Mouse (Mus musculus): ENCODE measurements around the gene Dnajc2. TPM values are rescaled to one million over a fixed set of nuclear protein-coding genes. Genes with fewer than 3 reads are reported as not detected.

The Dnajc2 gene
- polyA plus RNA-seq, 1 experiment from 2014 or later: 91.2 TPM

DNA sequence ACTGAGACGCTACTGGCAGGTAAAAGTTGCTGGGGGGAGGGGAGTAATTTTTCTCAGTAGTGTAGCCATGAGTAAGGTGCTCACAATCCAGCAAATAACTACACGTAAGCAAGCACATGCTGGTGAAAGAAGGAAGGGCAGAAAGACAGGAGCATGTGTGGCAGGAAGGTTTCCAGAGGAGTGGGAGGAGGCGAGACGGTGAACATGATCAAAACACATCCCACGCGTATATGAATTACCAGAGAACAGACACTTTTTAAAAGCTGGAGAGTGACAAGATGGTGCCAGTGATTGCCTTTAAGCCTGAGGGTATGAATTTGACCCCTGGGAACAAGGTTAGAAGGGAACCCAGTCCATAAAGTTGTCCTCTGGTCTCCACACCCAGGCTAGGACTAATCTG, 15.2 kb downstream of the Dnajc2 start:
- H3K9me3 ChIP-seq (ENCODE audit: control insufficient read depth, low read length): no peaks in the 10 kb centered on the region
- no peaks in the 10 kb centered on the region for H3K27me3 ChIP-seq (ENCODE audit: control insufficient read depth, insufficient read depth, low read length)
- ATAC-seq (ENCODE audit: insufficient read depth, low FRiP score, low TSS enrichment) (no peak), DNase-seq (ENCODE audit: low spot score) (no peak)
- H3K27ac ChIP-seq (ENCODE audit: low read depth, low read length): no peak overlapping the region
- no peak overlapping the region for H3K9ac ChIP-seq (ENCODE audit: low read length)
- no peak overlapping the region for H3K4me2 ChIP-seq (ENCODE audit: low read depth)
- H3K36me3 ChIP-seq (ENCODE audit: control insufficient read depth, insufficient read depth, low read length): peaks cover 10% of the 10 kb centered on the region; the same call in 1 of the 2 replicates
- H3K4me1 ChIP-seq (ENCODE audit: control insufficient read depth, insufficient read depth, low read length): no peaks in the 10 kb centered on the region
- 96% methylated on average over 6 of the region's 6 CpGs for WGBS
- H3K4me3 ChIP-seq (ENCODE audit: low read depth, low read length): no peak overlapping the region

DNA sequence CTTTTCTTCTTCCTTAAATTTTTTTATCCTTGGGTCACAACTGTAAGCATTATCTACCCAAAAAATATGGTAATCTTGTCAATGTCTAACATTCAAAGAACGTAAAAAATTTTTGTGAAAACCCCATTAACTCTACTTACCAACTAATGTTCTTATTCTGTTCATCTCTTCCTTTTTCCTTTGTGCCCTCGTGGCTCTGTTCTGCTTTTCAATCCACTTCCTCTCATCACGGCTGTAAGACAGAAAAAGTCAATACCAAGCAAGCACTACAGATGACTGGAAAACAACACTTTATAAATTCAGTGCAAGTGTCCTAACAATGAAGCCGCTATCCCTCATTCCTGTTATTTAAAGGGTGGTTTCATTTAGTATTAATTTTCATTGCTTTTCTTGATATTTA, 16.5 kb downstream of the Dnajc2 start:
- Histone ChIP-seq H3K4me2 (ENCODE audit: low read depth) (no peak overlapping the region), H3K9me3 (ENCODE audit: control insufficient read depth, low read length) (no peaks in the 10 kb centered on the region), H3K4me1 (ENCODE audit: control insufficient read depth, insufficient read depth, low read length) (no peaks in the 10 kb centered on the region), H3K9ac (ENCODE audit: low read length) (no peak overlapping the region), H3K36me3 (ENCODE audit: control insufficient read depth, insufficient read depth, low read length) (peaks cover 12% of the 10 kb centered on the region), H3K27me3 (ENCODE audit: control insufficient read depth, insufficient read depth, low read length) (no peaks in the 10 kb centered on the region), H3K27ac (ENCODE audit: low read depth, low read length) (no peak overlapping the region), H3K4me3 (ENCODE audit: low read depth, low read length) (no peak overlapping the region)
- DNase-seq (ENCODE audit: low spot score) (no peak), ATAC-seq (ENCODE audit: insufficient read depth, low FRiP score, low TSS enrichment) (no peak)
- 93% methylated on average over 4 of the region's 4 CpGs for WGBS

DNA sequence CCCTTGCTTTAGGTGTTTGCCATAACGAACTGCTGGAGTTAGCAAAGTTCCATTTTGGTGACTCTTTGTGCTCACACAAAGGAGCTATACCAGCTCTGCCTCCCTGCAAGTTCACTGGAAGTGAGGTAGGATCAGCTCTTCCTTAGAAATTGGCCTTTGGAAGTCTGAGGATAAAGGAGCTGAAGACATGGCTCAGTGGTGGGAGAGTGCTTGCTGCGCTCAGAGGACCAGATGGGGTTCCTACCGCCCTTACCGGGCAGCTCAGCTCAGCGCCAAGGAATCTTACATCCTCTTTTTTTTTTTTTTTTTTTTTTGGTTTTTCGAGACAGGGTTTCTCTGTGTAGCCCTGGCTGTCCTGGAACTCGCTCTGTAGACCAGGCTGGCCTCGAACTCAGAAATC, 39.1 kb downstream of the Dnajc2 start:
- no peak overlapping the region for H3K4me3 ChIP-seq (ENCODE audit: low read depth, low read length)
- no peaks in the 10 kb centered on the region for H3K27me3 ChIP-seq (ENCODE audit: control insufficient read depth, insufficient read depth, low read length)
- no peaks in the 10 kb centered on the region for H3K4me1 ChIP-seq (ENCODE audit: control insufficient read depth, insufficient read depth, low read length)
- H3K9me3 ChIP-seq (ENCODE audit: control insufficient read depth, low read length): no peaks in the 10 kb centered on the region
- 94% methylated on average over 6 of the region's 8 CpGs for WGBS
- no peak for ATAC-seq (ENCODE audit: insufficient read depth, low FRiP score, low TSS enrichment)
- no peak overlapping the region for H3K9ac ChIP-seq (ENCODE audit: low read length)
- H3K36me3 ChIP-seq (ENCODE audit: control insufficient read depth, insufficient read depth, low read length): peaks cover 19% of the 10 kb centered on the region
- no peak for DNase-seq (ENCODE audit: low spot score)
- no peak overlapping the region for H3K4me2 ChIP-seq (ENCODE audit: low read depth)
- no peak overlapping the region for H3K27ac ChIP-seq (ENCODE audit: low read depth, low read length)

DNA sequence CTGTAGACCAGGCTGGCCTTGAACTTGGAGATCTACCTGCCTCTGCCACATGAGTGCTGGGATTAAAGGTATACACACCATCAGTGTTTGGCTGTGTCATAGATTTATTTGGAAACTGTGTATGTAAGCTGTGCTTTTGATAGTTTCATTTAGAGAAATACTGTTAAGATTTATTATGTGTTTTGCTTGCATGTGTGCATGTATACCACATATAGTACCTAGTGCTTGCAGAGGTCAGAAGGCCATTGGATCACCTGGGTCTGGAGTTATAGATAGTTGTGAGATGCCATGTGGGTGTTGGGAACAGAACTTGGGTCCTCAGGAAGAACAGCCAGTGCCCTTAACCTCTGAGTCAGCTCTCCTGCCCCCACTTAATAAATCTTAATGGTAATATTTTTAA, 40.4 kb downstream of the Dnajc2 start:
- Histone ChIP-seq H3K36me3 (ENCODE audit: control insufficient read depth, insufficient read depth, low read length) (peaks cover 19% of the 10 kb centered on the region), H3K9me3 (ENCODE audit: control insufficient read depth, low read length) (no peaks in the 10 kb centered on the region), H3K27ac (ENCODE audit: low read depth, low read length) (no peak overlapping the region), H3K4me1 (ENCODE audit: control insufficient read depth, insufficient read depth, low read length) (no peaks in the 10 kb centered on the region), H3K27me3 (ENCODE audit: control insufficient read depth, insufficient read depth, low read length) (no peaks in the 10 kb centered on the region), H3K9ac (ENCODE audit: low read length) (no peak overlapping the region), H3K4me3 (ENCODE audit: low read depth, low read length) (no peak overlapping the region), H3K4me2 (ENCODE audit: low read depth) (no peak overlapping the region)
- DNase-seq (ENCODE audit: low spot score) (no peak), ATAC-seq (ENCODE audit: insufficient read depth, low FRiP score, low TSS enrichment) (no peak)

DNA sequence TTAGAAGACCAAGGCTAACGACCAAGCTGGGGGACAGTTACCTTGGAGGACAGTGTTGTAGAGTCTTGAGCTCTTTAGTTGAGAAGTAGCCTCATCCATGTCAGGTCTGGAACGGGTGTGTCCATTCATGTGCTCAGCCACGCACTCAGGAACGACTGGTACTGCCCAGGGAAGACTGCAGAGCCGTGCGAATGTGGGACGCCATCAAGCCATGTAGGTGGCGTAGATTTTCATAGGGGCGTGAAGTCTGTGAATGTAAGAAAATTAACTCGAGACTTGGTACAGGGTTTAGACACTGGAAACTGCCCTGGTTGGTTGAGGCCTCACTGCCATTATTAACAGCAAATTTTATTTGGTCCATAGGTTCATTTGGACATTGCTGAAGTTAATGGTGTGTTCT, 41.4 kb downstream of the Dnajc2 start:
- WGBS: 96% methylated on average over 10 of the region's 10 CpGs
- no peak for ATAC-seq (ENCODE audit: insufficient read depth, low FRiP score, low TSS enrichment)
- no peak for DNase-seq (ENCODE audit: low spot score)

DNA sequence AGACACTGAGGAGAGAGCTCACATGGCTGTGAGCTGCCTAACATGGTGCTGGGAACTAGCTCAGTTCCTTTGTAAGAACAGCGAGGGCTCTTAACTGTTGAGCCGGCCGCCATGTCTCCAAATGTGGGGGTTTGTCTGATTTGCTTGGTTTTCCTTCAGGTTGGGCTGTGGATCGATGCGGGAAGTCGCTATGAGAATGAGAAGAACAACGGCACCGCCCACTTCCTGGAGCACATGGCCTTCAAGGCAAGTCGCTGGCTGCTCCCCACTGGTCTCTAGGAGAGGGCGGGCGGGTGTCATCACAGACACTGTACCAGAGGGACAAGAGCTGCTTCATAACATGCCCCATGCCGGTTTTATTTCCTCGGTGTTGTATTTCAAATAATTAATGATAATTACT, 45.2 kb downstream of the Dnajc2 start:
- Histone ChIP-seq H3K4me3 (ENCODE audit: low read depth, low read length) (no peak overlapping the region), H3K9me3 (ENCODE audit: control insufficient read depth, low read length) (no peaks in the 10 kb centered on the region), H3K9ac (ENCODE audit: low read length) (no peak overlapping the region), H3K4me1 (ENCODE audit: control insufficient read depth, insufficient read depth, low read length) (peaks cover 6% of the 10 kb centered on the region), H3K27ac (ENCODE audit: low read depth, low read length) (no peak overlapping the region), H3K27me3 (ENCODE audit: control insufficient read depth, insufficient read depth, low read length) (no peaks in the 10 kb centered on the region), H3K4me2 (ENCODE audit: low read depth) (no peak overlapping the region), H3K36me3 (ENCODE audit: control insufficient read depth, insufficient read depth, low read length) (peaks cover 7% of the 10 kb centered on the region)
- WGBS: 92% methylated on average over 13 of the region's 13 CpGs
- no peak for DNase-seq (ENCODE audit: low spot score)
- no peak for ATAC-seq (ENCODE audit: insufficient read depth, low FRiP score, low TSS enrichment)

More for the DNA sequence above, 41.4 kb downstream of the Dnajc2 start:
- Histone ChIP-seq H3K4me1 (ENCODE audit: control insufficient read depth, insufficient read depth, low read length) (no peaks in the 10 kb centered on the region), H3K36me3 (ENCODE audit: control insufficient read depth, insufficient read depth, low read length) (peaks cover 16% of the 10 kb centered on the region), H3K9me3 (ENCODE audit: control insufficient read depth, low read length) (no peaks in the 10 kb centered on the region), H3K4me2 (ENCODE audit: low read depth) (no peak overlapping the region), H3K9ac (ENCODE audit: low read length) (no peak overlapping the region), H3K27ac (ENCODE audit: low read depth, low read length) (no peak overlapping the region), H3K27me3 (ENCODE audit: control insufficient read depth, insufficient read depth, low read length) (no peaks in the 10 kb centered on the region), H3K4me3 (ENCODE audit: low read depth, low read length) (no peak overlapping the region)

DNA sequence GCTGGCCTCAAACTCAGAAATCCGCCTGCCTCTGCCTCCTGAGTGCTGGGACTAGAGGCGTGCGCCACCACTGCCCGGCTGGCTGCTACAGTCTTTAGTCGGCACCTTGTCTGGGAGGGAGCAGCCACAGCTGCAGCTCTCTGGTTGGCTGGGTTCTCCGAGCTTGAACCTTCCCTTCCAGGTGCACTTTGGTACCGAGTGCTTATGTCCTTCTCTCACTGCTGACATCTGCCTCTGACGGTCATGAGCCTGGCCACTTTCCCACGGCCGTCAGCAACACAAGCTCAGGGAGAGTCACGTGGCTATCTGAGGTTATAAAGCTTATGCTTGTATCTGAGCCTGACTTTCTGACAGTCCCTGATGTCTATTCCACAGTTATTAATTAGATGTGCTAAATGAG, 45.9 kb downstream of the Dnajc2 start:
- H3K36me3 ChIP-seq (ENCODE audit: control insufficient read depth, insufficient read depth, low read length): peaks cover 7% of the 10 kb centered on the region
- ATAC-seq (ENCODE audit: insufficient read depth, low FRiP score, low TSS enrichment): no peak
- WGBS: 92% methylated on average over 11 of the region's 11 CpGs

DNA sequence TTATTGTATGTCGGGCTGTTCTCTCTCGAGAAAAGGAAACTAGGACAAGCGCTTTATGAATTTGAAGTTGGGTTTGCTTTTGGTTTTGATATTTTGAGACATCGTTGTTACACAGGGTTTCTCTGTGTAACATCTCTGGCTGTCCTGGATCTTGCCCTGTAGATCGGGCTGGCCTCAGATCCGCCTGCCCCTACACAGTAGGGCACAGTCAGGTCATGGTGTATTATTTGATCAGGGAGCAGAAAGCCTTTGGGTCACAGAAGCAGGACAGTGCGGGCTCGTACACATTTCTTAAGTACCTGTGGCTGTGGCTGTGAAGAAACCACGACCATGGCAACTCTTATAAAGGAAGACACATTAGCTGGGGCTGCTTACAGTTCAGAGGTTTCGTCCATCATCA, 47.4 kb downstream of the Dnajc2 start:
- no peak for DNase-seq (ENCODE audit: low spot score)
- Histone ChIP-seq H3K4me2 (ENCODE audit: low read depth) (peak overlapping the region; percentile 82), H3K9me3 (ENCODE audit: control insufficient read depth, low read length) (no peaks in the 10 kb centered on the region), H3K4me3 (ENCODE audit: low read depth, low read length) (peak overlapping the region; percentile 94), H3K4me1 (ENCODE audit: control insufficient read depth, insufficient read depth, low read length) (peaks cover 6% of the 10 kb centered on the region), H3K36me3 (ENCODE audit: control insufficient read depth, insufficient read depth, low read length) (no peaks in the 10 kb centered on the region), H3K27me3 (ENCODE audit: control insufficient read depth, insufficient read depth, low read length) (no peaks in the 10 kb centered on the region), H3K27ac (ENCODE audit: low read depth, low read length) (no peak overlapping the region), H3K9ac (ENCODE audit: low read length) (peak overlapping the region; percentile 91)
- ATAC-seq (ENCODE audit: insufficient read depth, low FRiP score, low TSS enrichment): no peak
- 34% methylated on average over 10 of the region's 10 CpGs for WGBS

More for the DNA sequence above, 45.9 kb downstream of the Dnajc2 start:
- Histone ChIP-seq H3K4me1 (ENCODE audit: control insufficient read depth, insufficient read depth, low read length) (peaks cover 6% of the 10 kb centered on the region), H3K9ac (ENCODE audit: low read length) (no peak overlapping the region), H3K4me3 (ENCODE audit: low read depth, low read length) (no peak overlapping the region), H3K9me3 (ENCODE audit: control insufficient read depth, low read length) (no peaks in the 10 kb centered on the region), H3K4me2 (ENCODE audit: low read depth) (no peak overlapping the region), H3K27ac (ENCODE audit: low read depth, low read length) (no peak overlapping the region), H3K27me3 (ENCODE audit: control insufficient read depth, insufficient read depth, low read length) (no peaks in the 10 kb centered on the region)
- DNase-seq (ENCODE audit: low spot score): no peak

DNA sequence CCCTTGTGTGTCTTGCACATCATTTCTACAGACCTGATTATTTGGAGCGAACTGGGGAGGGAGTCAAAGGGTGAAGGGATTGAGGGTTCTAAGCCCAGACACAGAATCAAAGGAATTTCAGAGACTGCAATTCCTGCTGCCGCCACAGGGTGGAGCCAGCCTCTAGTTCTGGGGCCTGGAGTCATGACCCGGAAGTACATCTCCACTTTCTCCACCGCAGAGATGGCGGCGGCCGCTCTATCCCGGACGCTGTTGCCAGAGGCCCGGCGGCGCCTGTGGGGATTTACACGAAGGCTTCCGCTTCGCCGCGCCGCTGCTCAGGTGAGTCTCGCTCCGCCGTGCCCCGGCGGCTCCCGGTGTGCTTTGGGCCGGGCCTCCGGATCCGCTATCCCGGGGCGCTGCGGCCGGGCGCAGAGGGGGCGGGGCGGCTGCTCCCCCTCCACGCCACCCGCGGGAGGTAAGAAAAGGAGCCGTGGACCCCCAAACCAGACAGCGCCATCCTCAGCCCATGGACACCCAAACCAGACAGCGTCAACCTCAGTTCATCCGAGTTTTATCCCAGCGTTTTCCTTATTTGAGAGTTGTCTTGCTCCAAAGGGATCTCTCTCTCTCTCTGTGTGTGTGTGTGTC, 48.0 kb downstream of the Dnajc2 start, which contains the start of gene Pmpcb:
Gene Pmpcb, plus strand, starts transcription at position 186 of the 630 bp plus-strand sequence.
- ATAC-seq (ENCODE audit: insufficient read depth, low FRiP score, low TSS enrichment): peak; percentile 54
- peaks cover 6% of the 10 kb centered on the region for H3K4me1 ChIP-seq (ENCODE audit: control insufficient read depth, insufficient read depth, low read length)
- H3K27ac ChIP-seq (ENCODE audit: low read depth, low read length): peak within 1 kb of the TSS; percentile 72; the same call in 1 of the 2 replicates
- H3K9ac ChIP-seq (ENCODE audit: low read length): peak within 1 kb of the TSS; percentile 91
- DNase-seq (ENCODE audit: low spot score): peak; percentile 88
- H3K4me3 ChIP-seq (ENCODE audit: low read depth, low read length): peak within 1 kb of the TSS; percentile 94
- WGBS: under 1% methylated on average over 42 of the region's 42 CpGs
- no peaks in the 10 kb centered on the region for H3K9me3 ChIP-seq (ENCODE audit: control insufficient read depth, low read length)
- peak within 1 kb of the TSS; percentile 82 for H3K4me2 ChIP-seq (ENCODE audit: low read depth)
- H3K36me3 ChIP-seq (ENCODE audit: control insufficient read depth, insufficient read depth, low read length): no peaks in the 10 kb centered on the region
- H3K27me3 ChIP-seq (ENCODE audit: control insufficient read depth, insufficient read depth, low read length): no peaks in the 10 kb centered on the region
